Mouse (Mus musculus): ENCODE measurements at regions not wholly inside any gene's neighbourhood (a gene's known extent, or its start where the extent isn't known, plus 50 kb on each side); places are given as distances from the start of the nearest gene placed in this dataset.

- no peak overlapping the region for H3K27ac ChIP-seq (ENCODE audit: insufficient read depth, low read length)
- TF ChIP-seq POLR2A (IDR thresholded peaks at IDR 0.05; ENCODE audit: low read depth, low read length) (no peak), CTCF (IDR thresholded peaks at IDR 0.05; ENCODE audit: borderline replicate concordance, insufficient read depth, low read length) (no peak)
- H3K4me3 ChIP-seq (ENCODE audit: insufficient read depth, low read length), result no peak overlapping the region
- no peaks in the 10 kb centered on the region for H3K4me1 ChIP-seq (ENCODE audit: control insufficient read depth, insufficient read depth, low read length)
These were observed 741.1 kb downstream of the Robo2 start for GRCm38 (mm10) chr16:73670516-73670915.

GRCm38 (mm10) chr16:73652976-73653690 lies 758.5 kb downstream of the Robo2 start:
- TF ChIP-seq CTCF (IDR thresholded peaks at IDR 0.05; ENCODE audit: borderline replicate concordance, insufficient read depth, low read length), result no peak
- no peak for TF ChIP-seq POLR2A (IDR thresholded peaks at IDR 0.05; ENCODE audit: low read depth, low read length)
- Histone ChIP-seq H3K4me1 (ENCODE audit: control insufficient read depth, insufficient read depth, low read length) (no peaks in the 10 kb centered on the region), H3K4me3 (ENCODE audit: insufficient read depth, low read length) (no peak overlapping the region), H3K27ac (ENCODE audit: insufficient read depth, low read length) (no peak overlapping the region)

GRCm38 (mm10) chr16:73647201-73647782 lies 764.3 kb downstream of the Robo2 start:
- H3K27ac ChIP-seq (ENCODE audit: insufficient read depth, low read length), result 0 out of 2 replicates have a peak overlapping the region, but pooled peaks have one; percentile 25

GRCm38 (mm10) chr16:73613017-73613416 lies 798.6 kb downstream of the Robo2 start:
- Histone ChIP-seq H3K27ac (ENCODE audit: insufficient read depth, low read length) (no peak overlapping the region), H3K4me3 (ENCODE audit: insufficient read depth, low read length) (no peak overlapping the region), H3K4me1 (ENCODE audit: control insufficient read depth, insufficient read depth, low read length) (no peaks in the 10 kb centered on the region)
- TF ChIP-seq POLR2A (IDR thresholded peaks at IDR 0.05; ENCODE audit: low read depth, low read length), result no peak
- no peak for TF ChIP-seq CTCF (IDR thresholded peaks at IDR 0.05; ENCODE audit: borderline replicate concordance, insufficient read depth, low read length)

More at GRCm38 (mm10) chr16:73647201-73647782, 764.3 kb downstream of the Robo2 start:
- TF ChIP-seq POLR2A (IDR thresholded peaks at IDR 0.05; ENCODE audit: low read depth, low read length), result no peak
- TF ChIP-seq CTCF (IDR thresholded peaks at IDR 0.05; ENCODE audit: borderline replicate concordance, insufficient read depth, low read length), result no peak
- no peaks in the 10 kb centered on the region for H3K4me1 ChIP-seq (ENCODE audit: control insufficient read depth, insufficient read depth, low read length)
- no peak overlapping the region for H3K4me3 ChIP-seq (ENCODE audit: insufficient read depth, low read length)

GRCm38 (mm10) chr16:73591421-73591820 lies 820.2 kb downstream of the Robo2 start:
- TF ChIP-seq POLR2A (IDR thresholded peaks at IDR 0.05; ENCODE audit: low read depth, low read length) (no peak), CTCF (IDR thresholded peaks at IDR 0.05; ENCODE audit: borderline replicate concordance, insufficient read depth, low read length) (no peak)

GRCm38 (mm10) chr16:73561216-73561615 lies 850.4 kb downstream of the Robo2 start:
- no peaks in the 10 kb centered on the region for H3K4me1 ChIP-seq (ENCODE audit: control insufficient read depth, insufficient read depth, low read length)
- no peak overlapping the region for H3K27ac ChIP-seq (ENCODE audit: insufficient read depth, low read length)
- TF ChIP-seq CTCF (IDR thresholded peaks at IDR 0.05; ENCODE audit: borderline replicate concordance, insufficient read depth, low read length) (no peak), POLR2A (IDR thresholded peaks at IDR 0.05; ENCODE audit: low read depth, low read length) (no peak)
- H3K4me3 ChIP-seq (ENCODE audit: insufficient read depth, low read length), result no peak overlapping the region

More at GRCm38 (mm10) chr16:73591421-73591820, 820.2 kb downstream of the Robo2 start:
- no peak overlapping the region for H3K27ac ChIP-seq (ENCODE audit: insufficient read depth, low read length)
- H3K4me1 ChIP-seq (ENCODE audit: control insufficient read depth, insufficient read depth, low read length), result no peaks in the 10 kb centered on the region
- no peak overlapping the region for H3K4me3 ChIP-seq (ENCODE audit: insufficient read depth, low read length)

- H3K4me3 ChIP-seq (ENCODE audit: insufficient read depth, low read length), result no peak overlapping the region
- TF ChIP-seq POLR2A (IDR thresholded peaks at IDR 0.05; ENCODE audit: low read depth, low read length) (no peak), CTCF (IDR thresholded peaks at IDR 0.05; ENCODE audit: borderline replicate concordance, insufficient read depth, low read length) (no peak)
- no peak overlapping the region for H3K27ac ChIP-seq (ENCODE audit: insufficient read depth, low read length)
- no peaks in the 10 kb centered on the region for H3K4me1 ChIP-seq (ENCODE audit: control insufficient read depth, insufficient read depth, low read length)
These were observed 854.7 kb downstream of the Robo2 start for GRCm38 (mm10) chr16:73556940-73557339.

GRCm38 (mm10) chr16:73543651-73544050 lies 868.0 kb downstream of the Robo2 start:
- Histone ChIP-seq H3K4me3 (ENCODE audit: insufficient read depth, low read length) (no peak overlapping the region), H3K27ac (ENCODE audit: insufficient read depth, low read length) (no peak overlapping the region), H3K4me1 (ENCODE audit: control insufficient read depth, insufficient read depth, low read length) (no peaks in the 10 kb centered on the region)
- TF ChIP-seq POLR2A (IDR thresholded peaks at IDR 0.05; ENCODE audit: low read depth, low read length) (no peak), CTCF (IDR thresholded peaks at IDR 0.05; ENCODE audit: borderline replicate concordance, insufficient read depth, low read length) (no peak)

GRCm38 (mm10) chr16:73538040-73538439 lies 873.6 kb downstream of the Robo2 start:
- no peaks in the 10 kb centered on the region for H3K4me1 ChIP-seq (ENCODE audit: control insufficient read depth, insufficient read depth, low read length)
- no peak overlapping the region for H3K27ac ChIP-seq (ENCODE audit: insufficient read depth, low read length)
- H3K4me3 ChIP-seq (ENCODE audit: insufficient read depth, low read length), result no peak overlapping the region
- TF ChIP-seq CTCF (IDR thresholded peaks at IDR 0.05; ENCODE audit: borderline replicate concordance, insufficient read depth, low read length) (no peak), POLR2A (IDR thresholded peaks at IDR 0.05; ENCODE audit: low read depth, low read length) (no peak)

- no peak for TF ChIP-seq CTCF (IDR thresholded peaks at IDR 0.05; ENCODE audit: borderline replicate concordance, insufficient read depth, low read length)
- no peak for TF ChIP-seq POLR2A (IDR thresholded peaks at IDR 0.05; ENCODE audit: low read depth, low read length)
- Histone ChIP-seq H3K4me3 (ENCODE audit: insufficient read depth, low read length) (no peak overlapping the region), H3K27ac (ENCODE audit: insufficient read depth, low read length) (no peak overlapping the region), H3K4me1 (ENCODE audit: control insufficient read depth, insufficient read depth, low read length) (no peaks in the 10 kb centered on the region)
These were observed 874.1 kb downstream of the Robo2 start for GRCm38 (mm10) chr16:73537541-73537940.

All from embryonic fibroblast, embryonic 13.5 days (primary cell).